Mouse (Mus musculus) left cerebral cortex, adult 2 months (tissue): ENCODE results near the gene Ankfn1. TPM values are rescaled to one million over a fixed set of nuclear protein-coding genes. Genes with fewer than 3 reads are reported as not detected.
A peak's percentile ranks its signal among the peaks of the same experiment; 100 is the strongest.

Experiments
- DNase-seq, 2 experiments: peaks; one replicate each; pipeline ENCODE4 v3.0.0; 2021 to 2022; ENCODE audit warnings: low spot score in 2 of 2, mixed read lengths in 1 of 2; ENCODE audit errors: extremely low spot score in 1 of 2
- H3K27ac ChIP-seq: fragments of 200-600 bp; 2 replicates; pipeline ENCODE4 v1.8.1; 2022
- H3K4me3 ChIP-seq: fragments of 200-600 bp; 2 replicates; pipeline ENCODE4 v1.8.1; 2022
- CTCF ChIP-seq: fragments of 200-600 bp; IDR thresholded peaks from 2 replicates; pipeline ENCODE4 v1.8.1; 2022; ENCODE audit warnings: antibody characterized with exemption, mild to moderate bottlenecking, moderate library complexity
- intact Hi-C: fragments of 180-260 bp; cut with DNase I; formaldehyde crosslinking; loops from one replicate; pipeline ENCODE4 v1.15.1; 2025
- total RNA-seq, 2 experiments: library from RNA; stranded (reverse); gene quantifications; 2 replicates each; pipeline ENCODE4 v1.2.3; 2021

Gene Ankfn1
- total RNA-seq, 2 experiments from 2014 or later = 11.0 to 13.1 TPM

GRCm38 (mm10) chr11:89608071-89608470 lies 169.4 kb downstream of the Ankfn1 start:
- Histone ChIP-seq H3K4me3 (no peak overlapping the region), H3K27ac (no peak overlapping the region)
- intact Hi-C loops = no loop called here
- peak in 1 of 2 experiments; percentile 16 for DNase-seq
- no peak for TF ChIP-seq CTCF

DNA sequence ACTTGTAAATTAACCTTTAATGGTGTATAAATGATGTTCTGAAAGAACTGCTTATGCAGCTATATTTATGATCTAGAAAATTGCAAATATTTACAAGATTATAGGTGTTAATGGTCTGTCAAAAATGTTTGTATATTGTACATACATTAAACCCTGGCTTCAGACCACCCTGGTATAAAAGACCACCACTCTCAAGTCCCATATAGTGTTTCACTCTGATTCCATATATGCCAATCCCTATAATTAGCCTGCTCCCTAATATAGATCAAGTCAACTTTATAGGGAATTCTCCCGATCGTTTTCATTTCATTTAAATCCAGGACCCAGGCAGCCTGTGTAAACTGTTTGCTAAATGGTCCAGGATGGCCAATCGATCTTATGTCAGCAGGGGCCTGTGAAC lies 170.2 kb downstream of the Ankfn1 start:
- DNase-seq = no peak
- Histone ChIP-seq H3K27ac (no peak overlapping the region), H3K4me3 (no peak overlapping the region)
- TF ChIP-seq CTCF = no peak
- intact Hi-C loops = no loop called here

DNA sequence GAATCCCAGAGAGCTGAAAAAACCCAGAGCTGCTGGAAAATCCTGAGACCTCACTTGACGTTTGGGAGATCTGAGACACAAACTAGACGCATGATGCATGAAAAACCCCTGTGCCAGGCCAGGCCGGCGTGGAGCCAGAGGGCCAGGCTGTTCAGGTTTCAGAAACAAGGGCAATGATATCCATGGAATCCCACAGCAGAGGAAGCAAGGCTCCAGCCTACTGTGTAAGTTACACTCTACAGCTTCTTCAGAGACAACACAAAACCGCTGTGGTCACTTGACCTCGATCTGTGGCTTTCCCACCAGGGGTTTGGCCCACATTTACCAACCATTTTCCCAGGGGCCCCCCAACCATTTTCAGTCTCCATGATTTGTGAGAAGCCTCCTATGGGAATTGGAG lies 171.1 kb downstream of the Ankfn1 start:
- Histone ChIP-seq H3K27ac (no peak overlapping the region), H3K4me3 (no peak overlapping the region)
- DNase-seq = no peak
- intact Hi-C loops = no loop called here
- no peak for TF ChIP-seq CTCF

GRCm38 (mm10) chr11:89602966-89603365 lies 174.5 kb downstream of the Ankfn1 start:
- no peak for TF ChIP-seq CTCF
- DNase-seq = no peak
- Histone ChIP-seq H3K4me3 (no peak overlapping the region), H3K27ac (no peak overlapping the region)
- intact Hi-C loops = no loop called here

DNA sequence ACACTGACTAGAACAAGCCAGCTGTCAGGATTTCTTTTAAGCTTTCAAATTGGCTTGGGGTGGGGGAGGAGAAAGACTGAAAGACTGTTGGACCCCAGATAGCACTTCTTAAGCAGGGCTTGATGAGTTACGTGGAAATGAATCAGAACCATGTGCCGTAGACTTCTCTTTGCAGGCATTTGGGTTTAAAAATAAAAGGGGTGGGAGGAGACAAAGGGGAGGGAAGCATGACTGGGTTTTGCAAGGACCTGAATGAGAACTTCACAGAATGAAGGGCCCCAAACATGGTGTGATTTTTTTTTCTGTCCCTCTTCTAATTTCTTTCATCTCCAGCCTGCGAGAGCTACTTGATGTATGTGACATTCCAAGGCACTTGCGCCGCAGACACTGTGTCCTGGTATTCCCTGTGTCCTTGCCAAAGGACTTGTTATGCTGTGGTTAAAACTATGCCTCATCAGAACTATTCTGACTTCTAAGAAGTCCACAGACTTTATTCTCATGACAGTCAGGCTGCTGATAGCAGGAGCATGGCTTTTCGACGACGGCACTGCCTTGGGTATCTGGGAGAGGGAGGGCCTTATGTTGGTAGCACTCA lies 176.4 kb downstream of the Ankfn1 start:
- no peak for DNase-seq
- no peak for TF ChIP-seq CTCF

DNA sequence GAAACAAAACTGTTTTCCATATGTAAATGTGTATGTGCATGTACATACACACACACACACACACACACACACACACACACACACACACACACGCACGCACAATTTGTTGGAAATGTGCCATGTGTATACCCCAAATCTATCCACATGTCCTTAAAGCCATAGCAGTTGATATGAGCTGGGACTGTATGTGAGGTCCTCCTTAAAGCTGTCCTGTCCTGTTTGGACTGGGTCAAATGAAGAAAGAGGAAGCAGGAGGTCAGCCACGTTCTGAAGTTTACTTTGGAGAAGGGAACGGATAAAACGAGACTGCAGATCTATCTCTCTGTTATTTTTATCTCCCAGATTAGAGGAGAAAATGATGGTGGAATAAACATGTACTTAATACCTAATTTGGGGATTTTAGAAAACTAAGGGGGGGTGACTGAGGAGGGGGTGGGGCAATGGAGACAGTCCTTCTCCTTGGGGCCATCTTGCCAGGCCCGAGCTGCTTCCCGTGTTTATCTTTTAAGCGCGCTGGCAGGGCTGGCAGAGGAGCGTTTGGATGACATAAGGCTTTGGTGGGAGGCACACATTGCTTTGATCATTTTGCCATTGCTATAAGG lies 187.1 kb downstream of the Ankfn1 start:
- no peak for TF ChIP-seq CTCF
- no peak overlapping the region for H3K4me3 ChIP-seq
- H3K27ac ChIP-seq = no peak overlapping the region
- intact Hi-C loops = no loop called here
- no peak for DNase-seq

More for the DNA sequence above, 176.4 kb downstream of the Ankfn1 start:
- H3K4me3 ChIP-seq = no peak overlapping the region
- intact Hi-C loops = no loop called here
- H3K27ac ChIP-seq = no peak overlapping the region

DNA sequence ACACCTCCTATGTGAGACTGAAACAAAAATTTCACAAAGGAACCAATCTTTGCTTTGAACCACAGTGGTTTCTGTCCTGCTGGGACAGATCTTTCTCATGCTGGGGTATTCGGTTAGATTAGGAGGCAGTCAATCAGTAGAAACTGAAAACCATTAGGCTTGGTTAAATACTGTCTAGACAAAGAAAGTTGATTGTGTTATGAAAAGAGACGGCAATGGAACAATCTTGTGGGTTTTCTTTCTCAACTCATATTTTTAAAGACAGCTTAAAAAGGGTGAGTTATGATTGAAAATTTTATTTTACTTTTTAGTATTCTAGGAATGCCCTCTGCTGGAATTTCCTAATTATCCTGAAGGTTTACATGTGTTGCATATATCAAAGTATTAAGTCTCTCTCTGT lies 191.1 kb downstream of the Ankfn1 start:
- Histone ChIP-seq H3K4me3 (no peak overlapping the region), H3K27ac (no peak overlapping the region)
- no peak for DNase-seq
- no peak for TF ChIP-seq CTCF
- intact Hi-C loops = no loop called here

DNA sequence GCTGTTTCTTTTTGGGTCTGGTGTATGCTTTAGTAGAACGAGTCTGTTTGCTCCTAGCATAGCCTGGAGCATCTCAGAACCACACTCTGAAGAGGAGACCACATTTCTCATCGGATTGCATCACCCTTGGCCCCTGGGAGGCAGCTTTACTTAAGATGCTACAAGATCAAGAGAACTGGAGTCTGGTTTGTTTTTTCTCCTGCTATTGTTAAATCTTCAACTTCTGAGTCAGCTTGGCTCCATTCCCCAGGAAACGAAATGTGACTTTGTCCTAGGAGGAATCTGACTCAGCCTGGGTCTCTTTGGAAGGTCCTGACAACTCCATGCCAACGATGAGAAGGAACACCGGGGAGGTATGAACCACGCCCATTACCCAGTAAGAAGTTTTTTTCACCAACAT lies 197.6 kb downstream of the Ankfn1 start:
- no peak overlapping the region for H3K4me3 ChIP-seq

DNA sequence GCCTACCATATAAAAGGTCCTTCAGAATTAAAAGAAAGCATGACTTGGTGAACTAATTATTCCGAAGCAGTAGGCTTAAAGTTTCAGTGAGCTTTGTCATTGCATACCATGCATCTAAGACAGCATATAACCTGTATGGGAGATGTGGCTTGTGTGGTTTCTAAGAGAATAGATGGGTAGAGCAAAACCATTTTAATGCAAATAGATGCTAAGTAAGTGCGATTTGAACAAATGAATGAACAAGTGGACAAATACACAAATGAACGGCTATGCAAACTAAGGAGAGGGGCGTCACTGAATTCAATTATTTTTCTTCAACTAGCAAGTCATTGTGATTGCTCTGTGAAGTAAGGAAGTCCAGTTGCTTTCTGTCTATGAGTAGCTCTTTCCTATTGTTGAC lies 198.3 kb downstream of the Ankfn1 start:
- no peak for TF ChIP-seq CTCF
- intact Hi-C loops = no loop called here
- DNase-seq = no peak
- Histone ChIP-seq H3K4me3 (no peak overlapping the region), H3K27ac (no peak overlapping the region)

More for the DNA sequence above, 197.6 kb downstream of the Ankfn1 start:
- TF ChIP-seq CTCF = no peak
- intact Hi-C loops = no loop called here
- no peak overlapping the region for H3K27ac ChIP-seq
- no peak for DNase-seq

DNA sequence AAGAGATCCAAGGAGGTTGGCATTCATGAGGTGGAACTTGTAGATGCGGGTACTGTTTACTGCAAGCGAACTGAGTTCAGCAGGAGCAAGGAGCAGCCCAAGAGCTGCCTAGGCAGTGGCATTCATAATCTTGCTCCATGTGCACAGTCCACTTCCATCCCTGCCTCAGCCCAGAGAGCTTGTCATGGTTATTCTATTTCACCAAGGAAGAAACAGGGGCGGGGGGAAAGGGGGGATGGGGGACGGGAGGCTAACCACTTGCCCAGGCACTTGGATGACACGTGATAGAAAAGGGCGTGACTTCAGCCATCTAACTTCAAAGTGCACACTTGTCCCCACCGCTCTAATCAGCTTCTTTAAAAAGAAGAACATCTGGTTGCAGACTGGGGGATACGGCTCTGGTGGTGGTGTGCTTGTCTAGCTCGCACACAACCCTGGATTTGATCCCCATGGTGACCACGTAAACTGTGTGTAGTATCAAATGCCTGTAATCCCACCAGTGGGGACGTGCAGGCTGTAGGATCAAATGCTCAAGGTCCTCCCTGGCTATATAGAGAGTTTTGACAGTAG lies 203.1 kb downstream of the Ankfn1 start:
- no peak for TF ChIP-seq CTCF
- Histone ChIP-seq H3K4me3 (no peak overlapping the region), H3K27ac (no peak overlapping the region)
- no peak for DNase-seq
- intact Hi-C loops = no loop called here

- Histone ChIP-seq H3K27ac (no peak overlapping the region), H3K4me3 (no peak overlapping the region)
- DNase-seq = no peak
- no peak for TF ChIP-seq CTCF
- intact Hi-C loops = no loop called here
Observed at GRCm38 (mm10) chr11:89569391-89570145, 207.9 kb downstream of the Ankfn1 start.

DNA sequence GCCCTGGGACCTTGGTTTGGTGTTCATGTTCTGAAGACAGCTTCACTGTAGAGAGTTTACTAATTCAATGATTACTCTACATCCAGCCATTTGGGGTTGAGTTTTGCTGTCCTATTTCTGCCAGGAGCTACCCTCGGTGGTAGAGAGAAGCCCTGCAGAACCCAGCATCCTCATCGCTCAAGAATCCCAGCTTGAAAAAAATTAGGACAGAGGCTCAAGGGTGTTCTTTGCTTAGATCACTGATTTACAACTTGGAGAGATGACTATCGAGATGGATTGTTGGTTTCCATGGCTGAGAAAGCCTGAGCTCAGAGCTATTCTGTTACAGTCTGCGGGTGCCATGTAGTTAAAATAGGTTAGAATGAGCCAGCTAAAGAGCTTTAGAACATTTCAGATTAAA lies 209.2 kb downstream of the Ankfn1 start:
- intact Hi-C loops = no loop called here
- H3K27ac ChIP-seq = no peak overlapping the region
- no peak for TF ChIP-seq CTCF
- H3K4me3 ChIP-seq = no peak overlapping the region
- no peak for DNase-seq
